Mouse (Mus musculus) lung, embryonic 14.5 days (tissue): ENCODE measurements at regions not wholly inside any gene's neighbourhood (a gene's known extent, or its start where the extent isn't known, plus 50 kb on each side); places are given as distances from the start of the nearest gene placed in this dataset.

Experiments
- ATAC-seq: fragments of 200-750 bp; cut with Nextera tagmentation; 2 replicates; pipeline ENCODE4 v1.8.0; 2017; ENCODE audit warnings: mild to moderate bottlenecking, moderate TSS enrichment, moderate library complexity; ENCODE audit not compliant: insufficient read depth
- DNase-seq: peaks from one replicate; pipeline ENCODE4 v3.0.0-alpha.2; 2015
- H3K27ac ChIP-seq: fragments of 300-500 bp; sonication (generic); 2 replicates; pipeline ENCODE4 v1.5.1; 2014; ENCODE audit warnings: low read depth, mild to moderate bottlenecking, moderate library complexity
- H3K27me3 ChIP-seq: fragments of 300-500 bp; sonication (generic); 2 replicates; pipeline ENCODE4 v1.6.1; 2014; ENCODE audit warnings: low read length, control low read depth; ENCODE audit not compliant: insufficient read depth
- H3K36me3 ChIP-seq: fragments of 300-500 bp; sonication (generic); 2 replicates; pipeline ENCODE4 v1.6.1; 2014; ENCODE audit warnings: control low read depth; ENCODE audit not compliant: insufficient read depth
- H3K4me1 ChIP-seq: fragments of 300-500 bp; sonication (generic); 2 replicates; pipeline ENCODE4 v1.6.1; 2014; ENCODE audit warnings: antibody characterized with exemption, control low read depth; ENCODE audit not compliant: insufficient read depth
- H3K4me2 ChIP-seq: fragments of 300-500 bp; sonication (generic); 2 replicates; pipeline ENCODE4 v1.6.1; 2014; ENCODE audit warnings: mild to moderate bottlenecking
- H3K4me3 ChIP-seq: fragments of 300-500 bp; sonication (generic); 2 replicates; pipeline ENCODE4 v1.5.1; 2014; ENCODE audit warnings: low read depth, low read length
- H3K9ac ChIP-seq: fragments of 300-500 bp; sonication (generic); 2 replicates; pipeline ENCODE4 v1.6.1; 2014
- H3K9me3 ChIP-seq: fragments of 300-500 bp; sonication (generic); 2 replicates; pipeline ENCODE4 v1.6.1; 2016; ENCODE audit warnings: low read depth, low read length, control low read depth
- CTCF ChIP-seq: IDR thresholded peaks from 2 replicates; pipeline ENCODE4 v1.5.1; 2016; ENCODE audit warnings: antibody characterized with exemption, low read depth
- WGBS: fragments of 180-500 bp; shearing (Covaris S2); extraction: QIAGEN DNeasy Blood & Tissue Kit; methylation state at CpG from one replicate; pipeline ENCODE4 v1.1.7; 2014; 5-methylcytosine and 5-hydroxymethylcytosine counted together

DNA sequence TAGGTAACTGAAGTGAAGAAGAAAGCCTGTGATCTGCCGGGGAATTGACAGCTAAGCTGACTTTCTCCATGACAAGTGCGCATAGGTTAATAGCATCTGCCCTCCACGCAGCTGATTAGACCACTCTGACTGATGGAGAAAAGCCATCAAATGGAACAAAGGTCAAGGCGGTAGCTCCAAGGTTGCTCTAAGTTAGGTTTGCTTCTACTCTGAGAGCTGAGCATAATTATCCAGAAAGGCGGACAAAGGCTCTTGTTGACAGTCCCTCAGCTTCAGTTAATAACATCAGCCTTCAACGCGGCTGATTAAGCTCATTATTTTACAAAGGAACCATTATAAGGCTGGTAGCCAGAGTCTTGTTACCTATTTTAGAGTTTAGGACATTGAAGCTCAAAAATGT, 54.0 kb upstream of the Enpep start:
- no peaks in the 10 kb centered on the region for H3K36me3 ChIP-seq

DNA sequence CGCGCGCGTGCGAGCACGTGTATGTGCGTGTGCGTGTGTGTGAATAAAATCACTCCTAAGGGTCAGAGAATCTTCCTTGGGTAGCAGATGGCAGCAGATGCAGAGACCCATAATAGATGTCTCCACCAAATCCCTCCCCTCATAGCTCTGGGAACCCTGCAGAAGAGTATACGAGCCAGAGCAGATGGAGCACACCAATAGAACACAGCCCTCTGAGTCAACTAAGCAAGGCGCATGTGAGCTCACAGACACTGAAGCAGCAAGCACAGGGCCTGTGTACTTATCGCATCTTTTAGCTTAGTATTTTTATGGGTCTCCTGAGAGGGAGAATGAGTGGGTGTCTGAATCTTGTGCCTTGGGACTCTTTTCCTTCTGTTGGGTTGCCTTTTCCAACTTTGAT, 58.0 kb upstream of the Enpep start:
- Histone ChIP-seq H3K27me3 (no peaks in the 10 kb centered on the region), H3K36me3 (no peaks in the 10 kb centered on the region), H3K4me3 (no peak overlapping the region), H3K27ac (no peak overlapping the region), H3K9me3 (no peaks in the 10 kb centered on the region), H3K9ac (no peak overlapping the region), H3K4me2 (no peak overlapping the region), H3K4me1 (no peaks in the 10 kb centered on the region)
- ATAC-seq (no peak), DNase-seq (no peak)
- no peak for TF ChIP-seq CTCF
- WGBS = 90% methylated on average over 11 of the region's 11 CpGs

More for the DNA sequence above, 54.0 kb upstream of the Enpep start:
- no peaks in the 10 kb centered on the region for H3K27me3 ChIP-seq
- H3K4me3 ChIP-seq = no peak overlapping the region
- no peaks in the 10 kb centered on the region for H3K4me1 ChIP-seq
- no peak overlapping the region for H3K4me2 ChIP-seq
- DNase-seq = no peak
- no peak overlapping the region for H3K27ac ChIP-seq
- H3K9ac ChIP-seq = no peak overlapping the region
- WGBS = 43% methylated on average over 7 of the region's 7 CpGs
- ATAC-seq = no peak
- TF ChIP-seq CTCF = no peak
- H3K9me3 ChIP-seq = no peaks in the 10 kb centered on the region

DNA sequence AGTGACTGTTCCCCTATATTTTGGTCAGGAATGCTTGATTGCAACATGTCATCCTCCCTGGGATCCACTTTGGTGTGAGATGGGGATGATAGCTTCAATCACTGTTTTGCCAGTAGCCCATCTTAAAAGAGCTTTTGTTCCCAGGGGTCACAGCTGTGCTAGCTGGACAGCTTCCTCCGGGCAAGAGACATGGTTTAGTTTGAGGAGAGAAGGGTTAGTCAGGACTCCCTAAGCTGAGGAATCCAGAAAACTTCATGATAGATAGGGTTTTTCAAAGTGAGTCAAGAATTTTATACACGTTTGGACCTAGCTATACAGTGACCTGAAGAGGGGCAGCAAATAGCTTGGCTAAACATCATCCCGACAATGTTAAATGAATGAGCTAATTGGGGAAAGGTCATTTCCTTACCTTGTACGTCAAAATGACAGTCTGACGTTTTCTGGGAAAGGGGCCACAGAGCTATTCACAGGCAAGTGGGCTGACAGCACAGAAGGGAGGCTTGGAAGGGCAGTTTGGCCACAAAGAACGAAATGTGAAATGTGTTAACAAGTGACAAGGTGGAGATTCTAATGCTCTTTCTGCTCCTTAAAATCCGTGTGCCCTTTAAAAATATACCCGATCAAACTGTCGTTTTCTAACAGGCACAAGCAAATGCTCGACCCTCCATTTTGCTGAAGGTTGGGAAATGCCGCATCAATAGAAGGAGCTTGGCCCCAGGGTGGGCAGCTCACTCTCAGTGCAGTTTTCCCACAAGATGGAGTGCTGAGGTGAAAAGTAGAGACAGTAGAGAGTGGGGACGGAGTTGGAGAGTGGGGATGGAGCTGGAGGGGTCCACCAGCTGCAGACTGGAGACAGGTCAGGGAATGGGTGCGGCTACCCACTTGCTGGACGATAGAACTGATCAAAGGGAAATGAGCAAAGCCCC, 59.6 kb upstream of the Enpep start:
- H3K4me3 ChIP-seq = no peak overlapping the region

DNA sequence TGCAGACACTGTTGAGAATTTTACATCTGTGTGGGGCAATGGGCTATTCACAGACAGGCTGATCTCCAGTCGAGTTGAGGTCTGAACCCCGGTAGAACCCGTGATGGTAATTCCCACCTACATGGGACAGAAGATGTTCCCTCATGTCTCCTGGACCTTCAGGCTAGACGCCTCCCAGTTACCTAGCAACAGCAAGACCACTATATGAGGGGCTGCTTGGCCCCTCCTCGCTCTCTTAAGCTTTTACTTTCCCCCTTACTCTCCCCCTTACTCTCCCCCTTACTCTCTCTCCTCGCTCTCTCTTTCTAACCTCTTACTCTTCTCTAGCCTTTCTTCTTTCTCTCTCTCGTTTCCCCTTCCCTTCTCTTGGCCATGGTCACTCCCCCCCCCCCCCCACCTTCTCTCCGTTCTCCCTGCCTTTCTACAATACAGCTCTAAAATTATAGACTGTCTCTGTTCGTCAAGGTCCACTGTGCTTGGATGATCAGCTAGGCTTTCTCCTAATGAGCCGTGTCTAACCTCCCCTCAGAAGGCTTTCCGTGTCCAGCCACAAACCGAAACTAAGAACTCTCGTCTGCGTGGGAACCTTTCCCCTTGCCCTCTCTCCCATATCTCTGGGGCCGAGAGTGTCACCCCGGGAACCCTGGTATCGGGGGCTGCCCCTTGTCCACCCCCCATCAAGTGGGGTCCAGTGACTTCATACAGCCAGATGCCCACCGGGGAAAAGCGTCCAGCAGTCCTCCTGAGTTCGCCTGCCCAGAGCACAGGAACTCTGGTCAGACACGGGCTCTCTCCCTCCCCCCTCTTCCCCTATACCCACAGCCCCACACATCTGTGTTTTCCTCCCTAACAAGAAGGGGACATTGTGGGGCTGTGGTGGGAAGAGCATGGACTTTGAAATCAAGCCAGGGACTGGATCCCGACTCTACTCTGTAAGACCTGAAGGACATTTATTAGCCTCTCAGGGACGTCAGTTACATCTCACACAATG, 60.6 kb upstream of the Enpep start:
- no peak overlapping the region for H3K9ac ChIP-seq
- no peak overlapping the region for H3K4me3 ChIP-seq
- 70% methylated on average over 23 of the region's 23 CpGs for WGBS
- H3K27me3 ChIP-seq = no peaks in the 10 kb centered on the region
- peak overlapping the region; percentile 33; the same call in 1 of the 2 replicates for H3K4me2 ChIP-seq
- no peaks in the 10 kb centered on the region for H3K4me1 ChIP-seq
- no peaks in the 10 kb centered on the region for H3K36me3 ChIP-seq
- ATAC-seq = no peak
- peak overlapping the region; percentile 30; the same call in 1 of the 2 replicates for H3K27ac ChIP-seq
- no peaks in the 10 kb centered on the region for H3K9me3 ChIP-seq
- no peak for DNase-seq
- TF ChIP-seq CTCF = no peak

More for the DNA sequence above, 59.6 kb upstream of the Enpep start:
- Histone ChIP-seq H3K4me2 (peak overlapping the region; percentile 25; the same call in 1 of the 2 replicates), H3K9ac (no peak overlapping the region), H3K27me3 (no peaks in the 10 kb centered on the region), H3K27ac (peak overlapping the region; percentile 30; the same call in 1 of the 2 replicates), H3K9me3 (no peaks in the 10 kb centered on the region), H3K36me3 (no peaks in the 10 kb centered on the region), H3K4me1 (no peaks in the 10 kb centered on the region)
- WGBS = 22% methylated on average over 14 of the region's 14 CpGs
- DNase-seq (peak; percentile 87), ATAC-seq (peak; percentile 79; the same call in 1 of the 2 replicates)
- TF ChIP-seq CTCF = no peak

DNA sequence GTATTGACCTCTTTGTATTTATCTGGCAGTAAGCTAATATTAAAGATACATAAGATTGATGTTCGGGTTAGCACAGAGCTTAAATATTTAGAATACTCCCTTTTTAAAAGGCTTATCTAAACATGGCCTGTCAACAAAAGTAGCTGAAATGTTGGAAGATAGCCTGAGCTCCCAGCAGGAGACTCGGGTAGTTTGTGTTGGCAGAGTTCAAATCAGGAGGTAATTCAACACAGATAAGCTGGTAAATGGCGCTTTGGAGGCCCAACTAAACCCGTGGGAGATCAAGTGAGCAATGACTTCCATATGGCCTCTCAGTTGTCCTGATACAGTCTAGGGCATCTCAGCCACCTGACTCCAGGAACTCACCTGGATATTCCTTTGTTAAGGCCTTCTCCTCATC, 65.0 kb upstream of the Enpep start:
- TF ChIP-seq CTCF = no peak
- ATAC-seq (no peak), DNase-seq (peak; percentile 14)
- H3K4me3 ChIP-seq = no peak overlapping the region
- H3K36me3 ChIP-seq = no peaks in the 10 kb centered on the region
- H3K27me3 ChIP-seq = no peaks in the 10 kb centered on the region
- no peaks in the 10 kb centered on the region for H3K4me1 ChIP-seq
- H3K9me3 ChIP-seq = no peaks in the 10 kb centered on the region
- H3K9ac ChIP-seq = no peak overlapping the region
- 14% methylated on average over 4 of the region's 4 CpGs for WGBS
- H3K27ac ChIP-seq = no peak overlapping the region
- H3K4me2 ChIP-seq = no peak overlapping the region

DNA sequence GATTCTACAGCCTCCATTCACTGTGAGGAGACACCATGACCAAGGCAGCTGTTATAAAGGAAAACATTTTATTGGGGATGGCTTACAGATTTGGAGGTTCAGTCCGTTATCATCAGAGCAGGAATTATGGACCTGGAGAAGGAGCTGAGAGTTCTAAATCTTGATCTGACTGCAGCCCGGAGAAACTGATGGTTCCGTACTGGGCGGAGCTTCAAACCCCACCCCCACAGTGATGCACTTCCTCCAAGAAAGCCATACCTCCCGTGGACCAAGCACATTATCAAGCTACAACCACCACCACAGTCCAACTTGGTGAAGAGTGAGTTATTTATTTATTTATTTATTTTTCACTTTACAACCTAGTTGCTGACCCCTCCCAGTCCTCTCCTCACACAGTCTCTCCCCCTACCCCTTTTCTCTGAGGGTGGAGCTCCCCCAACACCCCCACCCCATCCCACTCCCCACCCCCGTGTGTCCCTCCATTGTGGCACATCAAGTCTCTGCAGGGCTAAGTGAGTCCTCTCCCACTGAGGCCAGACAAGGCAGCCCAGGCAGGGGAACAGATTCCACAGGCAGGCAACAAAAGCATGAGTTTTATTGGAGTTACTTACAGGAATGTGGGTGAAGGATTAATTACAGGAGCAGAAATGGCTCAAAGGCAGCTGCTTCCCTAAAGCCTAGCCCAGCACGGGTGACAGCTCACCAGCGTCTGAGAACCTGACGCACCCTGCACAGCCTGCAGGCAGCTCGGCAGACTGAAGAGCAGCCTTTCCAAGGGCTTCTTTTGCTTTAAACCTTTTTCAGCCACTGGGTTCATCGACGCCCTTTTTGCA, 67.8 kb upstream of the Enpep start:
- WGBS = 79% methylated on average over 12 of the region's 12 CpGs
- H3K9me3 ChIP-seq = no peaks in the 10 kb centered on the region
- H3K4me2 ChIP-seq = no peak overlapping the region
- H3K4me3 ChIP-seq = no peak overlapping the region
- no peaks in the 10 kb centered on the region for H3K27me3 ChIP-seq
- ATAC-seq (no peak), DNase-seq (no peak)
- no peaks in the 10 kb centered on the region for H3K36me3 ChIP-seq
- H3K9ac ChIP-seq = no peak overlapping the region
- H3K4me1 ChIP-seq = no peaks in the 10 kb centered on the region
- no peak for TF ChIP-seq CTCF
- no peak overlapping the region for H3K27ac ChIP-seq
